Mouse (Mus musculus) liver, adult 2 months (tissue): ENCODE measurements around the gene Slc34a2. TPM values are rescaled to one million over a fixed set of nuclear protein-coding genes. Genes with fewer than 3 reads are reported as not detected.

Source experiments
- DNase-seq: peaks from one replicate; pipeline ENCODE4 v3.0.0-alpha.2; 2011; ENCODE audit warnings: low read depth, low spot score; ENCODE audit errors: extremely low read depth
- H3K27ac ChIP-seq: fragments of 200-500 bp; replicated peaks from 2 replicates; pipeline ENCODE4 v1.5.1; 2012; ENCODE audit warnings: low read depth, mild to moderate bottlenecking, control low read depth, inconsistent platforms, low read length; ENCODE audit not compliant: insufficient read depth
- H3K27me3 ChIP-seq: fragments of 200-500 bp; 2 replicates; pipeline ENCODE4 v1.6.1; 2012; ENCODE audit warnings: mild to moderate bottlenecking, moderate library complexity, low read length, inconsistent platforms; ENCODE audit not compliant: control insufficient read depth, insufficient read depth
- H3K36me3 ChIP-seq: fragments of 200-500 bp; 2 replicates; pipeline ENCODE4 v1.6.1; 2012; ENCODE audit warnings: low read length, inconsistent platforms; ENCODE audit not compliant: control insufficient read depth, insufficient read depth
- H3K4me1 ChIP-seq: fragments of 200-500 bp; 2 replicates; pipeline ENCODE4 v1.6.1; 2011; ENCODE audit warnings: low read length; ENCODE audit not compliant: control insufficient read depth, insufficient read depth
- H3K4me3 ChIP-seq: fragments of 200-500 bp; 2 replicates; pipeline ENCODE4 v1.5.1; 2011; ENCODE audit warnings: low read depth, mild to moderate bottlenecking, control low read depth, low read length, moderate library complexity; ENCODE audit not compliant: insufficient read depth
- H3K79me2 ChIP-seq: fragments of 200-500 bp; 2 replicates; pipeline ENCODE4 v1.6.1; 2012; ENCODE audit warnings: inconsistent platforms, mild to moderate bottlenecking, low read length, moderate library complexity; ENCODE audit not compliant: control insufficient read depth, insufficient read depth
- H3K9ac ChIP-seq: fragments of 200-500 bp; 2 replicates; pipeline ENCODE4 v1.6.1; 2012; ENCODE audit warnings: low read depth, mild to moderate bottlenecking, control low read depth, inconsistent platforms, low read length
- CTCF ChIP-seq: fragments of 200-500 bp; IDR thresholded peaks from 2 replicates; pipeline ENCODE4 v1.5.1; 2011; ENCODE audit warnings: low read depth, low read length, control low read depth
- POLR2A ChIP-seq: fragments of 200-500 bp; IDR thresholded peaks from 2 replicates; pipeline ENCODE4 v1.6.1; 2011; ENCODE audit warnings: low read length, control low read depth; ENCODE audit not compliant: insufficient read depth; ENCODE audit errors: extremely low read depth
- WGBS: fragments of 180-500 bp; shearing (Covaris S2); methylation state at CpG from one replicate; pipeline ENCODE4 v1.1.7; 2018; 5-methylcytosine and 5-hydroxymethylcytosine counted together
- polyA plus RNA-seq: library from polyadenylated mRNA; depleted of rRNA; stranded (reverse); fragments of >200 nt; gene quantifications from 2 replicates; pipeline ENCODE4 v1.2.3, GENCODE M21; 2012
- total RNA-seq: library from RNA; depleted of rRNA; stranded (reverse); fragments of >200 nt; gene quantifications from 2 replicates; pipeline ENCODE4 v1.2.3, GENCODE M21; 2014

Slc34a2 gene
- total and polyA plus RNA-seq, 2 experiments, result 0.18 to 1.7 TPM

DNA sequence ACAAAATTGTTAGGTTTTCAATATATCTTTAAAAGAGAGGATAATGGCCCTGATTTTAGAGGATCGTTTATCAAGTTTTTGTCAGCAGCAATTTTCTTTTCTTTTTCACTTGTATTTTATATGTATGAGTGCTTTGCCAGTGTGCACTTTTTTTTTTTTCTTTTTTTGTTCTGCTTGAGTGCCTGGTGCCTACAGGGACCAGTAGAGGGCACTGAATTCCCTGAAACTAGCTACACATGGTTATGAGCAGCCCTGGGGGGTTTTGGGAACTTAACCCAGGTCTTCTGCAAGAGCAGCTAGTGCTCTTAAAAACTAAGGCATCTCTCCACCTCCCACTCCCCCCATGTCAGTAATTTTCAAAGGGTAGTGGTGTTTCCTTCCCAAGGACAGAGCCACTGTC lies 70.8 kb downstream of the Slc34a2 start:
- no peak for DNase-seq
- no peaks in the 10 kb centered on the region for H3K4me1 ChIP-seq
- H3K27ac ChIP-seq, result no peak overlapping the region
- H3K79me2 ChIP-seq, result no peaks in the 10 kb centered on the region
- no peaks in the 10 kb centered on the region for H3K27me3 ChIP-seq
- H3K4me3 ChIP-seq, result no peak overlapping the region
- no peak for TF ChIP-seq CTCF
- TF ChIP-seq POLR2A, result no peak
- H3K9ac ChIP-seq, result no peak overlapping the region
- H3K36me3 ChIP-seq, result peaks cover 14% of the 10 kb centered on the region
- WGBS, result 80% methylated on average over 1 of the region's 1 CpGs

DNA sequence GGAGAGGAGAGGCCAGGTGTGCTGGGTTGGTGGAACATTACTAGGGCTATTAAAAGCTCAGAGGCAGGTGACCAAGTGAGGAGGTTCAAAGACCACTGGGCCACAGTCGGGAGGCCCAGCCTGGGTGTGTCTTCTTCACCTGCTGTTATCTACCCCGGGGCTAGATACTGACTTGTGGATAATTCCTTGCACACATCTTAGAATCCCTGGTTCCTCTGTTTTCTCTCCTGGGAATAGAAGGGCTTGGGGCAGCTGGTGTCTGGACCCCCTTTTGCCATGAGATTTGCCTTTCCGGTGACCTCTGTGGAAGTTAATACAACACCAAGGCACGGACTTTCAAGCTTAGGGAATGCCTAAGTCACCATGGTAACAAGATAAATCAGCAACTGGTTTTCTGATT lies 72.3 kb downstream of the Slc34a2 start:
- 64% methylated on average over 4 of the region's 4 CpGs for WGBS
- H3K4me3 ChIP-seq, result no peak overlapping the region
- DNase-seq, result no peak
- TF ChIP-seq CTCF (no peak), POLR2A (no peak)
- no peaks in the 10 kb centered on the region for H3K4me1 ChIP-seq
- H3K27ac ChIP-seq, result no peak overlapping the region
- no peak overlapping the region for H3K9ac ChIP-seq
- H3K79me2 ChIP-seq, result no peaks in the 10 kb centered on the region
- no peaks in the 10 kb centered on the region for H3K27me3 ChIP-seq
- peaks cover 26% of the 10 kb centered on the region for H3K36me3 ChIP-seq

DNA sequence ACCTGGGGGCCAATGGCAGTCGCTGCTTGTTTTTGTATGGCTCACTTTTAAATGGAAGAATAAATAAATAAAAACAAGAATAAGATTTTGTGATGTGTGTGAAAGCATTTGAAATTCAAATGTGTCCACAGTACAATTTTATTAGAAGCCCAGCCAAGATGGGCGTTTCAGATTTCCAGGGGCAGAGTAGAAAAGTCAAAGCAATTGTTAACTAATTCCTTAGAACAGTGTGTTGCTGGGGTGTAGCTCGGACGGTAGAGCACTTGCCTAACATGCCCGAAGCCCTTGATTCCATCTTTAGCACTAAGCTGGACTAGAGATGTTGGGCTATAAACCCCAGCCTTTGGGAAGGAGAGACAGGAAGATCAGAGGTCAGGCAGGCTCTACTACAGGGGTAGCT lies 73.2 kb downstream of the Slc34a2 start:
- H3K36me3 ChIP-seq, result peaks cover 32% of the 10 kb centered on the region
- H3K4me1 ChIP-seq, result no peaks in the 10 kb centered on the region
- no peaks in the 10 kb centered on the region for H3K27me3 ChIP-seq
- no peak for DNase-seq
- H3K9ac ChIP-seq, result no peak overlapping the region
- WGBS, result 85% methylated on average over 5 of the region's 5 CpGs
- no peaks in the 10 kb centered on the region for H3K79me2 ChIP-seq
- TF ChIP-seq POLR2A, result no peak
- TF ChIP-seq CTCF, result no peak
- no peak overlapping the region for H3K4me3 ChIP-seq
- H3K27ac ChIP-seq, result no peak overlapping the region

DNA sequence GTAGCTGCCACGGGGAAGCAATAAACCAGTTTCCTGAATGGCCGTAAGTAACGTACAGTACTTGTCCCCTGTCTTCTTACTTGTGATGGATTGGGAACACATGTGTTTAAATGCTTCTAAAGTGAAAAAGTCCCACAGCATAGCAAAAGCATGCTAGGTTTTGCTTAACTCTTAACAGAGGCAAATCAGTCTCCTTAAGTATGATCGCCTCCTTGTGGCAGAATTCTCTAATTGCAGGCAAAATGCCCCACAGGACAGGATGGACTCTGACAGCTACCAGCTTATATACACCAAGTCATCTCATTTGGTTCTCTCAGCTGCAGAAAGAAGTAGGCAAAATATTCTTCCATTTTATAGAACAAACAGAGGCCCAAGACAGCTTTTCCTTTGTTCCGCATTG lies 75.1 kb downstream of the Slc34a2 start:
- H3K27me3 ChIP-seq, result no peaks in the 10 kb centered on the region
- H3K4me3 ChIP-seq, result no peak overlapping the region
- H3K36me3 ChIP-seq, result peaks cover 49% of the 10 kb centered on the region
- TF ChIP-seq CTCF (no peak), POLR2A (no peak)
- 96% methylated on average over 5 of the region's 5 CpGs for WGBS
- no peaks in the 10 kb centered on the region for H3K79me2 ChIP-seq
- H3K27ac ChIP-seq, result no peak overlapping the region
- H3K4me1 ChIP-seq, result no peaks in the 10 kb centered on the region
- no peak overlapping the region for H3K9ac ChIP-seq
- no peak for DNase-seq

DNA sequence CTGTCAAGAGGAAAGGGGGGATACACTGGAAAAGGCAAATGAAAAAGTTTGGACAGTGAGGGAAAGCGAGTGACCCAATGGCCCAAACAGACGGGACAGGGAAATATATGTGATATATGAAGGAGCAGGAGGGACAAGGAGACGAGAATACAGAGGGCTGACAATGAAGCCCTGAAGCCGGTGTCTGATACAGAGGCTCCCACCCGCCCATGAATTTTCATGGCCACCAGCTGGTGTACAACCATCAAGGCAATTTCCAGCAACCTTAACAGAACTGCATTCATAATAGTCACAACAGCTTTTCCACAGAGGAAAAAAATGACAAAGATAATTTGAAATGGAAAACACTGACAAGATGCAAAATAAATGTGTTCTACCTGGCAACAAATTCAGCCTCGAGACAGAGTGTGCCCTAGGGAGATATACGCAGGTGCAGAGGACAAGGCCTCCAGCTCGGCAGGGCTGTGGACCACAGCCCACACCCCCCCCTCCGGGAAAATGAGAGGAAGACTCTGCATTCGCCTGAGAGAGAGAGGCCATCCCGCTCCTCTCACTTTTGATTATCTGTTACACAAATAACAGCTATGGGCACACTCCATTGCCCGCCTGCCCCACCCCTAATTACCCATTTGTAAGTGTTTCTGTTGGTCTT lies 76.9 kb downstream of the Slc34a2 start:
- peaks cover 52% of the 10 kb centered on the region for H3K36me3 ChIP-seq
- no peak overlapping the region for H3K4me3 ChIP-seq
- H3K79me2 ChIP-seq, result no peaks in the 10 kb centered on the region
- 85% methylated on average over 12 of the region's 12 CpGs for WGBS
- no peak for TF ChIP-seq POLR2A
- TF ChIP-seq CTCF, result no peak
- H3K9ac ChIP-seq, result no peak overlapping the region
- H3K27ac ChIP-seq, result no peak overlapping the region
- H3K27me3 ChIP-seq, result no peaks in the 10 kb centered on the region
- no peak for DNase-seq
- no peaks in the 10 kb centered on the region for H3K4me1 ChIP-seq

DNA sequence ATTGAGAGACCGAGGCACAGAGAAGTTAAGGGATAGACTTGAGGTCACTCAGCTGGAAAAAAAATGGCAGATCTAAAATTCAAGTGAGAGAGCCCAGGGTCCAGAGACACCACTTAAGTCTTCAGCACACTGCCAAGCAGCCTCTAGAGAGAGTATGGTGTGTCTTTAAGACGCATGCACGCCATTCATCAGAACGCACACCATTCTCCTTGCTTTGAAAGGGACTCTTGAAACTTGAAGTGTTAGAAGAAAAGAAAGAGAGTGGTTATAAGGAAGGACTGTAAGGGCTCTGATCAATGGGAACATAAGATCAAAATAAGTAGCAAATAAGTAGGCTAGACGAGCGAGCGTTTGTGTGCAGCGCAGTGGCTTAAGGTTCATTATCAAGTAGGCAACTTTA lies 80.3 kb downstream of the Slc34a2 start:
- Histone ChIP-seq H3K9ac (no peak overlapping the region), H3K27ac (no peak overlapping the region), H3K4me3 (no peak overlapping the region), H3K4me1 (no peaks in the 10 kb centered on the region), H3K36me3 (peaks cover 62% of the 10 kb centered on the region), H3K79me2 (no peaks in the 10 kb centered on the region), H3K27me3 (no peaks in the 10 kb centered on the region)
- TF ChIP-seq CTCF (no peak), POLR2A (no peak)
- DNase-seq, result no peak
- 96% methylated on average over 8 of the region's 8 CpGs for WGBS
